Mouse (Mus musculus) liver, embryonic 13.5 days (tissue): ENCODE data around the gene Col11a2. TPM values are rescaled to one million over a fixed set of nuclear protein-coding genes. Genes with fewer than 3 reads are reported as not detected.
A peak's percentile ranks its signal among the peaks of the same experiment; 100 is the strongest.

Experiments
- ATAC-seq: fragments of 200-750 bp; cut with Nextera tagmentation; 2 replicates; pipeline ENCODE4 v1.8.0; 2017; ENCODE audit warnings: low read depth, mild to moderate bottlenecking, moderate number of reproducible peaks, moderate library complexity
- DNase-seq: peaks from one replicate; pipeline ENCODE4 v3.0.0; 2022
- H3K27ac ChIP-seq: fragments of 300-500 bp; sonication (generic); 2 replicates; pipeline ENCODE4 v1.5.1; 2015; ENCODE audit warnings: moderate library complexity, mild to moderate bottlenecking, inconsistent platforms
- H3K27me3 ChIP-seq: fragments of 300-500 bp; sonication (generic); 2 replicates; pipeline ENCODE4 v1.6.1; 2015; ENCODE audit warnings: mild to moderate bottlenecking, inconsistent platforms
- H3K36me3 ChIP-seq: fragments of 300-500 bp; sonication (generic); 2 replicates; pipeline ENCODE4 v1.6.1; 2015; ENCODE audit warnings: mild to moderate bottlenecking, inconsistent platforms
- H3K4me1 ChIP-seq: fragments of 300-500 bp; sonication (generic); replicated peaks from 2 replicates; pipeline ENCODE4 v1.6.1; 2015; ENCODE audit warnings: inconsistent platforms
- H3K4me2 ChIP-seq: fragments of 300-500 bp; sonication (generic); 2 replicates; pipeline ENCODE4 v1.6.1; 2015; ENCODE audit warnings: inconsistent platforms, mild to moderate bottlenecking, moderate library complexity
- H3K4me3 ChIP-seq: fragments of 300-500 bp; sonication (generic); replicated peaks from 2 replicates; pipeline ENCODE4 v1.5.1; 2015; ENCODE audit warnings: mild to moderate bottlenecking, inconsistent platforms
- H3K9ac ChIP-seq: fragments of 300-500 bp; sonication (generic); 2 replicates; pipeline ENCODE4 v1.6.1; 2015; ENCODE audit warnings: mild to moderate bottlenecking, inconsistent platforms
- H3K9me3 ChIP-seq: fragments of 300-500 bp; sonication (generic); replicated peaks from 2 replicates; pipeline ENCODE4 v1.6.1; 2016; ENCODE audit warnings: inconsistent platforms
- whole genome bisulfite sequencing: fragments of 180-500 bp; shearing (Covaris S2); methylation state at CpG from one replicate; pipeline ENCODE4 v1.1.7; 2015; ENCODE audit not compliant: insufficient replicate concordance; 5-methylcytosine and 5-hydroxymethylcytosine counted together
- microRNA counts: library from miRNA; unstranded; fragments of <30 nt; microRNA quantifications from one replicate; lab custom pipeline; 2016
- microRNA-seq: library from miRNA; unstranded; fragments of <30 nt; microRNA quantifications from one replicate; pipeline ENCODE4, GENCODE M21; 2016
- polyA plus RNA-seq: library from polyadenylated mRNA; unstranded; fragments of >200 nt; fragmentation: Nextera tagmentation; extraction: Ambion mirVana; gene quantifications from 2 replicates; pipeline ENCODE4 v1.2.1, GENCODE M21; 2015

Gene Col11a2
- polyA plus RNA-seq, 1 experiment from 2014 or later = 0.54 TPM

GRCm38 (mm10) chr17:34107109-34107867 lies 68.1 kb downstream of the Col11a2 start:
- Histone ChIP-seq H3K36me3 (peaks cover 34% of the 10 kb centered on the region), H3K4me1 (no peaks in the 10 kb centered on the region), H3K9ac (no peak overlapping the region), H3K4me2 (no peak overlapping the region), H3K27me3 (no peaks in the 10 kb centered on the region), H3K4me3 (no peak overlapping the region), H3K9me3 (no peaks in the 10 kb centered on the region), H3K27ac (no peak overlapping the region)
- WGBS = 75% methylated on average over 7 of the region's 7 CpGs
- DNase-seq (no peak), ATAC-seq (no peak)

GRCm38 (mm10) chr17:34108460-34108859 lies 69.2 kb downstream of the Col11a2 start:
- Histone ChIP-seq H3K4me2 (no peak overlapping the region), H3K9ac (no peak overlapping the region), H3K9me3 (no peaks in the 10 kb centered on the region), H3K4me1 (no peaks in the 10 kb centered on the region), H3K36me3 (peaks cover 46% of the 10 kb centered on the region), H3K27ac (no peak overlapping the region), H3K27me3 (no peaks in the 10 kb centered on the region), H3K4me3 (no peak overlapping the region)
- DNase-seq = no peak
- 79% methylated on average over 5 of the region's 6 CpGs for WGBS
- ATAC-seq = no peak

- 0 out of 2 replicates have a peak, but pooled peaks cover 4% of the 10 kb centered on the region for H3K4me1 ChIP-seq
- H3K9me3 ChIP-seq = no peaks in the 10 kb centered on the region
- no peaks in the 10 kb centered on the region for H3K27me3 ChIP-seq
- no peak overlapping the region for H3K9ac ChIP-seq
- WGBS = 76% methylated on average over 14 of the region's 14 CpGs
- ATAC-seq (no peak), DNase-seq (no peak)
- H3K4me3 ChIP-seq = no peak overlapping the region
- H3K4me2 ChIP-seq = no peak overlapping the region
- 0 out of 2 replicates have a peak overlapping the region, but pooled peaks have one; percentile 24 for H3K27ac ChIP-seq
- H3K36me3 ChIP-seq = peaks cover 54% of the 10 kb centered on the region
These were observed 70.0 kb downstream of the Col11a2 start for GRCm38 (mm10) chr17:34109038-34109805.

GRCm38 (mm10) chr17:34109806-34110195 lies 70.6 kb downstream of the Col11a2 start:
- no peak overlapping the region for H3K4me2 ChIP-seq
- no peak overlapping the region for H3K27ac ChIP-seq
- no peak overlapping the region for H3K4me3 ChIP-seq
- H3K4me1 ChIP-seq = 0 out of 2 replicates have a peak, but pooled peaks cover 7% of the 10 kb centered on the region
- DNase-seq = no peak
- WGBS = 63% methylated on average over 3 of the region's 3 CpGs
- ATAC-seq = no peak
- peaks cover 59% of the 10 kb centered on the region for H3K36me3 ChIP-seq
- no peaks in the 10 kb centered on the region for H3K27me3 ChIP-seq
- H3K9ac ChIP-seq = no peak overlapping the region
- H3K9me3 ChIP-seq = no peaks in the 10 kb centered on the region

GRCm38 (mm10) chr17:34110309-34110708 lies 71.1 kb downstream of the Col11a2 start:
- no peak for DNase-seq
- Histone ChIP-seq H3K27ac (no peak overlapping the region), H3K4me1 (0 out of 2 replicates have a peak, but pooled peaks cover 11% of the 10 kb centered on the region), H3K4me3 (no peak overlapping the region), H3K36me3 (peaks cover 65% of the 10 kb centered on the region), H3K27me3 (no peaks in the 10 kb centered on the region), H3K4me2 (no peak overlapping the region), H3K9me3 (no peaks in the 10 kb centered on the region), H3K9ac (no peak overlapping the region)
- WGBS = 75% methylated on average over 8 of the region's 8 CpGs
- no peak for ATAC-seq

GRCm38 (mm10) chr17:34114114-34114513 lies 74.9 kb downstream of the Col11a2 start:
- ATAC-seq (no peak), DNase-seq (no peak)
- Histone ChIP-seq H3K4me1 (peaks cover 31% of the 10 kb centered on the region), H3K9ac (no peak overlapping the region), H3K36me3 (peaks cover 98% of the 10 kb centered on the region), H3K4me2 (no peak overlapping the region), H3K4me3 (no peak overlapping the region; the same call in 1 of the 2 replicates), H3K27me3 (no peaks in the 10 kb centered on the region), H3K27ac (no peak overlapping the region), H3K9me3 (no peaks in the 10 kb centered on the region)
- 95% methylated on average over 7 of the region's 7 CpGs for WGBS

MicroRNA genes within 50 kb of the gene (microRNA counts, 519-probe panel; counts per million panel counts)
- 114 counts per million for microRNA mmu-miR-219 (lab: Ali Mortazavi, UCI)

Small RNA genes lying within 50 kb of the gene (microRNA-seq; reads per million reads assigned to microRNA genes)
- gene Mir219a-1 (0.88 reads per million), gene Mir219c (not detected)

Other genes with a start within 250 kb of the Col11a2 start
- gene Kank3, start 228.9 kb upstream of the Col11a2 start, polyA plus RNA-seq = 8.1 and 8.9 TPM in 2 replicates
- gene Rps28, start 214.9 kb upstream of the Col11a2 start, polyA plus RNA-seq = 614 and 696 TPM in 2 replicates
- gene Ndufa7, start 214.9 kb upstream of the Col11a2 start, polyA plus RNA-seq = 250 and 284 TPM in 2 replicates
- 19.9 and 22.0 TPM in 2 replicates for gene Cd320, start 196.3 kb upstream of the Col11a2 start, polyA plus RNA-seq
- not detected in 2 replicates for gene Gm7029, start 165.6 kb upstream of the Col11a2 start, polyA plus RNA-seq
- 6.9 and 7.6 TPM in 2 replicates for gene Kifc1, start 148.8 kb upstream of the Col11a2 start, polyA plus RNA-seq
- 0.60 and 0.91 TPM in 2 replicates for gene Platr17, start 134.3 kb upstream of the Col11a2 start, polyA plus RNA-seq
- 25.5 and 27.6 TPM in 2 replicates for gene Daxx, start 130.0 kb upstream of the Col11a2 start, polyA plus RNA-seq
- gene Tapbp, start 123.5 kb upstream of the Col11a2 start, polyA plus RNA-seq = 27.6 and 30.5 TPM in 2 replicates
- 10.1 and 10.7 TPM in 2 replicates for gene Zbtb22, start 123.5 kb upstream of the Col11a2 start, polyA plus RNA-seq
- gene Rgl2, start 109.9 kb upstream of the Col11a2 start, polyA plus RNA-seq = 7.1 and 7.4 TPM in 2 replicates
- gene Pfdn6, start 99.1 kb upstream of the Col11a2 start, polyA plus RNA-seq = 153 and 157 TPM in 2 replicates
- gene Wdr46, start 98.8 kb upstream of the Col11a2 start, polyA plus RNA-seq = 30.1 and 34.9 TPM in 2 replicates
- 2.3 and 2.5 TPM in 2 replicates for gene B3galt4, start 87.9 kb upstream of the Col11a2 start, polyA plus RNA-seq
- gene Vps52, start 83.6 kb upstream of the Col11a2 start, polyA plus RNA-seq = 27.7 and 30.1 TPM in 2 replicates
- gene Rps18, start 83.4 kb upstream of the Col11a2 start, polyA plus RNA-seq = 1,343 and 1,499 TPM in 2 replicates
- 80.9 and 88.3 TPM in 2 replicates for gene H2-K1, start 39.1 kb upstream of the Col11a2 start, polyA plus RNA-seq
- 5.2 and 5.4 TPM in 2 replicates for gene Ring1, start 14.8 kb upstream of the Col11a2 start, polyA plus RNA-seq
- gene H2-Ke6, start 11.4 kb upstream of the Col11a2 start, polyA plus RNA-seq = 25.2 and 25.7 TPM in 2 replicates
- gene Slc39a7, start 7.8 kb upstream of the Col11a2 start, polyA plus RNA-seq = 71.7 and 76.7 TPM in 2 replicates
- 18.2 and 18.6 TPM in 2 replicates for gene Rxrb, start 7.6 kb upstream of the Col11a2 start, polyA plus RNA-seq
- 0.39 and 0.41 TPM in 2 replicates for gene H2-Oa, start 52.9 kb downstream of the Col11a2 start, polyA plus RNA-seq
- 4.4 and 5.2 TPM in 2 replicates for gene H2-DMa, start 80.1 kb downstream of the Col11a2 start, polyA plus RNA-seq
- 42.0 and 53.3 TPM in 2 replicates for gene Brd2, start 83.2 kb downstream of the Col11a2 start, polyA plus RNA-seq
- 0.31 and 0.36 TPM in 2 replicates for gene H2-DMb2, start 103.9 kb downstream of the Col11a2 start, polyA plus RNA-seq
- gene H2-DMb1, start 113.6 kb downstream of the Col11a2 start, polyA plus RNA-seq = 0.54 and 0.62 TPM in 2 replicates
- gene Tap1, start 148.1 kb downstream of the Col11a2 start, polyA plus RNA-seq = 2.4 and 3.2 TPM in 2 replicates
- gene Psmb9, start 148.3 kb downstream of the Col11a2 start, polyA plus RNA-seq = 6.6 and 7.7 TPM in 2 replicates
- 15.3 and 18.0 TPM in 2 replicates for gene Psmb8, start 158.3 kb downstream of the Col11a2 start, polyA plus RNA-seq
- gene Tap2, start 164.1 kb downstream of the Col11a2 start, polyA plus RNA-seq = 5.7 and 6.1 TPM in 2 replicates
- 0.08 TPM in 1 of 2 replicates, not detected in the other for gene H2-Ob, start 199.5 kb downstream of the Col11a2 start, polyA plus RNA-seq
- gene H2-Ab1, start 218.3 kb downstream of the Col11a2 start, polyA plus RNA-seq = 2.2 and 2.3 TPM in 2 replicates
- 0.96 TPM in 2 replicates for gene H2-Aa, start 248.4 kb downstream of the Col11a2 start, polyA plus RNA-seq